In the genomic region with DNA sequence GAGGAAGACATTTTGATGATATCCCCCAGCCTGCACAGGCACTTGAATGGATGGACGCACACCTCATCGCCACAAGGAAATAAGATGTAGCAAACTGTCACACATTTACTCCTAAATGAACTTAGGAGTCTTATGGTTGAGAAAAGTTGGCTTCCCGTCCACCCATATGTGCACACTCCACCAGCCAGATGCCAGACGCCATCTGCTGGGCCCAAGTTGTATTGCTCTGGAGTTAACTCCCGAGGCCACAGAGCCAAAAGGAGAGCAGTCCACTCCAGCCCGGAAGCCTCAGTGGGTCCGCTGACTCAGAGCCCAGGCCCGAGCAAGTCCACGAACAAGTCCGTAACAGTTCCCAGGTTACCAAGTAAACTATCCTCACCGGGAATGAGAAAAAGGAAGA, we compare ENCODE assay signal across 8 mouse cellular contexts.
A peak's percentile ranks its signal among the peaks of the same experiment; 100 is the strongest.
DNase-seq lines count a peak whose midpoint lies in the region; ATAC-seq and TF ChIP-seq lines count a peak whose summit lies in the region.
"Had no signal": no experiment of that assay in that cellular context is flagged by ENCODE, and none has a peak within 500 bp of the region (broad histone marks: within the 10 kb centered on the region; RNA-seq: fewer than 3 reads in every experiment).

No protein-coding gene starts in this region.

- WGBS in intestine, embryonic 16.5 days = 18% methylated on average over 11 of the region's 11 CpGs
- WGBS in spleen, adult 2 months = 2% methylated on average over 11 of the region's 11 CpGs

- H3K4me3 ChIP-seq in intestine, embryonic 16.5 days (ENCODE audit: low read length) = no peak overlapping the region
- H3K4me3 ChIP-seq in spleen, adult 2 months (ENCODE audit: extremely low read depth, insufficient read depth, insufficient read length) = no peak overlapping the region
- H3K4me3 ChIP-seq: neural tube, embryonic 13.5 days had no signal

- H3K4me2 ChIP-seq in intestine, embryonic 16.5 days (ENCODE audit: low read depth, low read length) = no peak overlapping the region
- H3K4me2 ChIP-seq: neural tube, embryonic 13.5 days had no signal

- peak; percentile 82 for DNase-seq in adrenal gland, adult 2 months
- DNase-seq in gastrocnemius, postnatal 14 days = peak; percentile 71
- DNase-seq in left cerebral cortex, postnatal 10 days (ENCODE audit: extremely low spot score in 1 of 2, low spot score in 2 of 2) = peak; percentile 63 to 77
- peak; percentile 5 to 59 for DNase-seq in spleen, adult 2 months (ENCODE audit: low read depth in 1 of 2, low spot score in 2 of 2)

- no peaks in the 10 kb centered on the region for H3K27me3 ChIP-seq in intestine, embryonic 16.5 days (replicated peaks; ENCODE audit: control insufficient read depth, insufficient read depth, low read length)
- H3K27me3 ChIP-seq in spleen, adult 2 months (ENCODE audit: control insufficient read depth, insufficient read depth, low read length) = no peaks in the 10 kb centered on the region
- H3K27me3 ChIP-seq: neural tube, embryonic 13.5 days had no signal

- H3K27ac ChIP-seq in intestine, embryonic 16.5 days (ENCODE audit: low read length) = no peak overlapping the region
- H3K27ac ChIP-seq in spleen, adult 2 months (ENCODE audit: insufficient read depth, low read length) = no peak overlapping the region
- H3K27ac ChIP-seq: neural tube, embryonic 13.5 days had no signal

- peak; percentile 92 for ATAC-seq in common myeloid progenitor, adult 5-6 weeks (replicated peaks; ENCODE audit: low read depth, poor library complexity, severe bottlenecking)
- peak; percentile 82 for ATAC-seq in intestine, embryonic 16.5 days
- ATAC-seq in megakaryocyte-erythroid progenitor cell, adult 5-6 weeks (replicated peaks; ENCODE audit: low FRiP score, low TSS enrichment, poor library complexity, severe bottlenecking) = peak; percentile 92

- H3K4me1 ChIP-seq in intestine, embryonic 16.5 days (ENCODE audit: control insufficient read depth, insufficient read depth, low read length) = peaks cover 18% of the 10 kb centered on the region
- H3K4me1 ChIP-seq in spleen, adult 2 months (ENCODE audit: control insufficient read depth, insufficient read depth, insufficient read length) = no peaks in the 10 kb centered on the region

- no peaks in the 10 kb centered on the region for H3K36me3 ChIP-seq in intestine, embryonic 16.5 days (ENCODE audit: control insufficient read depth, insufficient read depth, low read length)
- no peaks in the 10 kb centered on the region for H3K36me3 ChIP-seq in spleen, adult 2 months (ENCODE audit: control insufficient read depth, insufficient read depth, low read length)
- H3K36me3 ChIP-seq: neural tube, embryonic 13.5 days had no signal

- H3K9ac ChIP-seq in intestine, embryonic 16.5 days (ENCODE audit: low read depth, low read length) = no peak overlapping the region
- H3K9ac ChIP-seq: neural tube, embryonic 13.5 days had no signal

- TF ChIP-seq POLR2A in spleen, adult 2 months (IDR thresholded peaks at IDR 0.05; ENCODE audit: low read depth, low read length) = no peak

- intact Hi-C loops in gastrocnemius, postnatal 14 days (cut with DNase I; ENCODE audit: low total_unique reads) = loop anchor here (10.0 kb wide), 2 partner anchors 117 to 397 kb away; no protein-coding TSS in a partner anchor
- intact Hi-C loops in left cerebral cortex, postnatal 10 days (cut with DNase I) = loop anchor here (5.0 to 10.0 kb wide), 3 partner anchors 163 to 445 kb away; no protein-coding TSS in a partner anchor

- H3K9me3 ChIP-seq in intestine, embryonic 16.5 days (ENCODE audit: control insufficient read depth, low read length) = no peaks in the 10 kb centered on the region
- H3K9me3 ChIP-seq: neural tube, embryonic 13.5 days had no signal

- TF ChIP-seq CTCF in spleen, adult 2 months (IDR thresholded peaks at IDR 0.05; ENCODE audit: extremely low read depth, insufficient read depth, insufficient read length, insufficient replicate concordance) = peak; percentile 62; the same call in 1 of the 2 replicates

Comparison
In these comparisons a context has a peak if more than half of its experiments do, and no peak if none do; other contexts are left out.
1. DNase-seq: peak in every context shown above with its lines; median percentile 82 in adrenal gland, adult 2 months; 71 in gastrocnemius, postnatal 14 days; 70 in left cerebral cortex, postnatal 10 days; 32 in spleen, adult 2 months.